Mouse (Mus musculus) urinary bladder, postnatal 0 days (tissue): Measurements from ENCODE around the gene Rbmx2. TPM values are rescaled to one million over a fixed set of nuclear protein-coding genes. Genes with fewer than 3 reads are reported as not detected.

ENCODE experiments used
- polyA plus RNA-seq: library from polyadenylated mRNA; unstranded; fragments of >200 nt; fragmentation: Nextera tagmentation; extraction: Ambion mirVana; gene quantifications from 2 replicates; pipeline ENCODE4 v1.2.1, GENCODE M21; 2015

The Rbmx2 gene
- polyA plus RNA-seq, result 9.4 and 12.9 TPM in 2 replicates

DNA sequence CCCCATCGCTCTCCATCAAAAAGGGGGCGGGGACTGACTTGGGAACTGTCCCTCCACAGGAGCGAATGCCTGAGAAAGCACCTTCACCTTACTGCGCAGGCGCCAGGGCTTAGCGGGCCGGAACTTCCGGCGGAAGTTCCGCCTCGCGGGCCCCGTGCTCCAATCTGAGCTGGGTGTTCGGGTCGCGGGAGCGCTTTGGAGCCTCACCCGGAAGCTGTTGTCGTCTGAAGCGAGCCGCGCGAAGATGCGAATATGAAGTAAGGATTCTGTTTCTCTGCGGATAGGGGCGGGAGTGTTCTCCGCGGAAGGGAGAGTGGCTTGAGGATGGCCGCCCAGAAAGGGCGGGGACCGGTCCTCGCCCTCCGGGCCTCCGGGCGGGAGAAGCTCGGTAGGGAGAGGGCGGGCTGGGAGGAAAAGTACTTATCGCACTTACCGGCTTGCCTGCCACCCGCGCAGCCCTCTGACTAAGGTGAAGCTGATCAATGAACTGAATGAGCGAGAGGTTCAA is at the start of gene Rbmx2:
Gene Rbmx2, plus strand, starts transcription at position 141 of the 508 bp plus-strand sequence.

GRCm38 (mm10) chrX:48674171-48674570 is 20.6 kb upstream of the Rbmx2 start, which contains the start of gene Gpr119:
Gene Gpr119, minus strand, starts transcription at chrX:48674478.

Other genes starting within 250 kb of the Rbmx2 start
- 4.0 and 4.4 TPM in 2 replicates for gene Elf4, start 231.9 kb upstream of the Rbmx2 start, polyA plus RNA-seq
- gene Aifm1, start 181.4 kb upstream of the Rbmx2 start, polyA plus RNA-seq, result 35.6 and 42.5 TPM in 2 replicates
- gene Rab33a, start 175.7 kb upstream of the Rbmx2 start, polyA plus RNA-seq, result 2.8 and 2.9 TPM in 2 replicates
- 3.2 and 4.8 TPM in 2 replicates for gene Zfp280c, start 100.5 kb upstream of the Rbmx2 start, polyA plus RNA-seq
- 5.6 and 6.3 TPM in 2 replicates for gene Slc25a14, start 71.6 kb upstream of the Rbmx2 start, polyA plus RNA-seq
- not detected in 2 replicates for gene Gpr119, start 20.5 kb upstream of the Rbmx2 start, polyA plus RNA-seq
- not detected in 2 replicates for gene Gm595, start 182.7 kb downstream of the Rbmx2 start, polyA plus RNA-seq